Mouse (Mus musculus) midbrain, embryonic 12.5 days (tissue): ENCODE measurements around the gene Ntng1. TPM values are rescaled to one million over a fixed set of nuclear protein-coding genes. Genes with fewer than 3 reads are reported as not detected.
"Not testable (repeated sequence)": the region's sequence is repeated elsewhere in the genome, so short reads cannot be mapped to it uniquely, and the experiment has no call there.

Experiments
- ATAC-seq: fragments of 200-750 bp; cut with Nextera tagmentation; 2 replicates; pipeline ENCODE4 v1.8.0; 2017; ENCODE audit warnings: low read depth, moderate TSS enrichment, moderate library complexity; ENCODE audit not compliant: low FRiP score
- H3K27ac ChIP-seq: fragments of 300-500 bp; sonication (generic); replicated peaks from 2 replicates; pipeline ENCODE4 v1.5.1; 2016; ENCODE audit warnings: mild to moderate bottlenecking
- H3K27me3 ChIP-seq: fragments of 300-500 bp; sonication (generic); 2 replicates; pipeline ENCODE4 v1.6.1; 2016; ENCODE audit warnings: mild to moderate bottlenecking
- H3K36me3 ChIP-seq: fragments of 300-500 bp; sonication (generic); 2 replicates; pipeline ENCODE4 v1.6.1; 2016
- H3K4me1 ChIP-seq: fragments of 300-500 bp; sonication (generic); 2 replicates; pipeline ENCODE4 v1.6.1; 2016
- H3K4me2 ChIP-seq: fragments of 300-500 bp; sonication (generic); replicated peaks from 2 replicates; pipeline ENCODE4 v1.6.1; 2016; ENCODE audit warnings: mild to moderate bottlenecking, moderate library complexity
- H3K4me3 ChIP-seq: fragments of 300-500 bp; sonication (generic); 2 replicates; pipeline ENCODE4 v1.5.1; 2016; ENCODE audit warnings: mild to moderate bottlenecking
- H3K9ac ChIP-seq: fragments of 300-500 bp; sonication (generic); replicated peaks from 2 replicates; pipeline ENCODE4 v1.6.1; 2016; ENCODE audit warnings: mild to moderate bottlenecking, moderate library complexity
- H3K9me3 ChIP-seq: fragments of 300-500 bp; sonication (generic); 2 replicates; pipeline ENCODE4 v1.6.1; 2016; ENCODE audit warnings: mild to moderate bottlenecking
- WGBS: fragments of 180-500 bp; shearing (Covaris S2); methylation state at CpG from one replicate; pipeline ENCODE4 v1.1.7; 2016; 5-methylcytosine and 5-hydroxymethylcytosine counted together
- polyA plus RNA-seq: library from polyadenylated mRNA; unstranded; fragments of >200 nt; fragmentation: Nextera tagmentation; extraction: Ambion mirVana; gene quantifications from 2 replicates; pipeline ENCODE4 v1.2.1, GENCODE M21; 2016

Ntng1 gene
- polyA plus RNA-seq, 1 experiment from 2014 or later: 6.9 TPM

- Histone ChIP-seq H3K4me3 (no peak overlapping the region), H3K4me1 (no peaks in the 10 kb centered on the region), H3K9me3 (no peaks in the 10 kb centered on the region), H3K4me2 (no peak overlapping the region), H3K27me3 (no peaks in the 10 kb centered on the region), H3K9ac (no peak overlapping the region), H3K36me3 (no peaks in the 10 kb centered on the region), H3K27ac (no peak overlapping the region)
- no peak for ATAC-seq
- 80% methylated on average over 4 of the region's 4 CpGs for WGBS
These were observed 378.7 kb downstream of the Ntng1 start for GRCm38 (mm10) chr3:109765141-109765540.

DNA sequence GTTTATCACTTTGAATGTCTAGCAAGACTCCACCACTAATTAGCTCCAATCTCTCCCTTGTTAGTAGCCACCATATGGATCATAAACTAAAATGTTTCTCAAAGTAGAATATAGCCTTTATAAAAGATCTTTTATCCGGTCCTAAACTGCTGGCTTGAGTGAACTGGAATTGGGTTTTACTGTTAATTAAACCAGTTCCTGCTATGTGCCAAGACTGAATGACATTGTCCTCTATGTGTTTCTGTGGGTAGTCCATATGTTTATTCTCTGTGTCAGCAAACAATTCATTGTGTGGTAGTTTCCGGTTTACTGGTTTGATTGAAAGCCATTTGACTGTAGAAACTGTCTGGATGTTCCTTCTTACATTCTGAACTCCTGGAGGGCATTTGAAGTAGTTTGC, 387.4 kb downstream of the Ntng1 start:
- H3K4me2 ChIP-seq: no peak overlapping the region
- WGBS: 78% methylated on average over 2 of the region's 2 CpGs
- H3K4me3 ChIP-seq: no peak overlapping the region
- H3K27ac ChIP-seq: no peak overlapping the region
- no peaks in the 10 kb centered on the region for H3K36me3 ChIP-seq
- no peak overlapping the region for H3K9ac ChIP-seq
- H3K27me3 ChIP-seq: no peaks in the 10 kb centered on the region
- H3K9me3 ChIP-seq: no peaks in the 10 kb centered on the region
- no peaks in the 10 kb centered on the region for H3K4me1 ChIP-seq
- ATAC-seq: no peak

DNA sequence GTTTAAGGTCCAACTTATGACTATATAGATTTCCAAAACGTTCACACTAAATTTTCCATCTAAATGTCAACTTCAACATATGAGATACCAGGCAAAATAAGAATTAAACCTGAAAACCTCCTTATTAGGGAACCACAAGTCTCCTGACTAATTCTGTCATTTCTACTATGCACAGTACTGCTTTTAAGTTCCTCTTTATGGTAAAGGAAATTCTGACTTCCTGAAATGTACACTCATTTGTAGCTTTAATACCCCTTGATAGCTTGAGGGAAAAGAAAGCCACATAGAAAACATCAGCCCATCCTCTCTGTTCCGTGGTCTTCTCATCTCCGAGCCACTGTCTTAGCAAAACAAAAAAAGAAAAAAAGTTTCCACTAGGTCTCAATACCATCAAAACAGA, 396.2 kb downstream of the Ntng1 start:
- H3K9ac ChIP-seq, H3K27me3 ChIP-seq, H3K4me1 ChIP-seq, H3K36me3 ChIP-seq, ATAC-seq, H3K4me2 ChIP-seq, H3K9me3 ChIP-seq, H3K27ac ChIP-seq, H3K4me3 ChIP-seq: not testable (repeated sequence)
- 60% methylated on average over 3 of the region's 3 CpGs for WGBS

- no peak for ATAC-seq
- Histone ChIP-seq H3K4me1 (no peaks in the 10 kb centered on the region), H3K36me3 (no peaks in the 10 kb centered on the region), H3K4me2 (no peak overlapping the region), H3K27me3 (no peaks in the 10 kb centered on the region), H3K27ac (no peak overlapping the region), H3K9me3 (no peaks in the 10 kb centered on the region), H3K4me3 (no peak overlapping the region), H3K9ac (no peak overlapping the region)
- 37% methylated on average over 2 of the region's 2 CpGs for WGBS
These were observed 403.2 kb downstream of the Ntng1 start for GRCm38 (mm10) chr3:109740466-109741102.

GRCm38 (mm10) chr3:109732327-109733182, 411.3 kb downstream of the Ntng1 start:
- Histone ChIP-seq H3K9me3 (no peaks in the 10 kb centered on the region), H3K9ac (no peak overlapping the region), H3K4me1 (peaks cover 24% of the 10 kb centered on the region), H3K36me3 (no peaks in the 10 kb centered on the region), H3K4me2 (no peak overlapping the region), H3K27me3 (no peaks in the 10 kb centered on the region), H3K4me3 (no peak overlapping the region), H3K27ac (peak overlapping the region; percentile 21)
- 52% methylated on average over 10 of the region's 10 CpGs for WGBS
- peak; percentile 83 for ATAC-seq

- H3K9ac ChIP-seq: no peak overlapping the region
- peak; percentile 82 for ATAC-seq
- H3K27me3 ChIP-seq: no peaks in the 10 kb centered on the region
- WGBS: 51% methylated on average over 5 of the region's 5 CpGs
- peak overlapping the region; percentile 21 for H3K27ac ChIP-seq
- no peaks in the 10 kb centered on the region for H3K9me3 ChIP-seq
- no peak overlapping the region for H3K4me2 ChIP-seq
- H3K4me1 ChIP-seq: peaks cover 24% of the 10 kb centered on the region
- no peak overlapping the region for H3K4me3 ChIP-seq
- no peaks in the 10 kb centered on the region for H3K36me3 ChIP-seq
These were observed 412.1 kb downstream of the Ntng1 start for GRCm38 (mm10) chr3:109731592-109732230.

Other genes starting within 250 kb of the Ntng1 start
- 31.6 and 35.1 TPM in 2 replicates for gene Prmt6, start 107.0 kb upstream of the Ntng1 start, polyA plus RNA-seq